Mouse (Mus musculus) heart, embryonic 11.5 days (tissue): ENCODE measurements around the gene Klk4. TPM values are rescaled to one million over a fixed set of nuclear protein-coding genes. Genes with fewer than 3 reads are reported as not detected.

Experiments used
- ATAC-seq: fragments of 200-750 bp; cut with Nextera tagmentation; replicated peaks from 2 replicates; pipeline ENCODE4 v1.8.0; 2017; ENCODE audit warnings: moderate library complexity; ENCODE audit not compliant: insufficient number of reproducible peaks, low FRiP score, low TSS enrichment
- H3K27ac ChIP-seq: fragments of 300-500 bp; sonication (generic); 2 replicates; pipeline ENCODE4 v1.5.1; 2014; ENCODE audit warnings: mild to moderate bottlenecking, low read depth, low read length
- H3K27me3 ChIP-seq: fragments of 300-500 bp; sonication (generic); 2 replicates; pipeline ENCODE4 v1.6.1; 2014; ENCODE audit warnings: mild to moderate bottlenecking, low read length, mixed read lengths; ENCODE audit not compliant: control insufficient read depth, insufficient read depth
- H3K36me3 ChIP-seq: fragments of 300-500 bp; sonication (generic); 2 replicates; pipeline ENCODE4 v1.6.1; 2014; ENCODE audit warnings: mild to moderate bottlenecking, low read length, moderate library complexity, mixed read lengths; ENCODE audit not compliant: control insufficient read depth, insufficient read depth
- H3K4me1 ChIP-seq: fragments of 300-500 bp; sonication (generic); 2 replicates; pipeline ENCODE4 v1.6.1; 2014; ENCODE audit warnings: low read length; ENCODE audit not compliant: control insufficient read depth, insufficient read depth
- H3K4me2 ChIP-seq: fragments of 300-500 bp; sonication (generic); 2 replicates; pipeline ENCODE4 v1.6.1; 2014; ENCODE audit warnings: mild to moderate bottlenecking, moderate library complexity
- H3K4me3 ChIP-seq: fragments of 300-500 bp; sonication (generic); 2 replicates; pipeline ENCODE4 v1.5.1; 2014; ENCODE audit warnings: low read depth, low read length
- H3K9ac ChIP-seq: fragments of 300-500 bp; sonication (generic); 2 replicates; pipeline ENCODE4 v1.6.1; 2014; ENCODE audit warnings: mild to moderate bottlenecking, low read depth, low read length, moderate library complexity
- H3K9me3 ChIP-seq: fragments of 300-500 bp; sonication (generic); replicated peaks from 2 replicates; pipeline ENCODE4 v1.6.1; 2016; ENCODE audit warnings: low read length; ENCODE audit not compliant: control insufficient read depth
- whole genome bisulfite sequencing: fragments of 180-500 bp; shearing (Covaris S2); extraction: QIAGEN DNeasy Blood & Tissue Kit; methylation state at CpG from one replicate; pipeline ENCODE4 v1.1.7; 2014; ENCODE audit not compliant: insufficient replicate concordance; 5-methylcytosine and 5-hydroxymethylcytosine counted together
- polyA plus RNA-seq: library from polyadenylated mRNA; unstranded; fragments of >200 nt; fragmentation: Nextera tagmentation; extraction: Ambion mirVana; gene quantifications from 2 replicates; pipeline ENCODE4 v1.2.1, GENCODE M21; 2014

Gene Klk4
- polyA plus RNA-seq, 1 experiment from 2014 or later: not detected

- ATAC-seq: 0 out of 2 replicates have a peak, but pooled peaks have one; percentile 49
- 6% methylated on average over 10 of the region's 10 CpGs for WGBS
- H3K27ac ChIP-seq: no peak overlapping the region
- H3K4me1 ChIP-seq: no peaks in the 10 kb centered on the region
- H3K27me3 ChIP-seq: 0 out of 2 replicates have a peak, but pooled peaks cover 7% of the 10 kb centered on the region
- no peak overlapping the region for H3K4me2 ChIP-seq
- H3K36me3 ChIP-seq: no peaks in the 10 kb centered on the region
- no peak overlapping the region for H3K9ac ChIP-seq
- no peaks in the 10 kb centered on the region for H3K9me3 ChIP-seq
- H3K4me3 ChIP-seq: no peak overlapping the region
Observed at GRCm38 (mm10) chr7:43873237-43873636, 7.7 kb upstream of the Klk4 start.

GRCm38 (mm10) chr7:43873674-43874073 lies 7.3 kb upstream of the Klk4 start:
- no peaks in the 10 kb centered on the region for H3K36me3 ChIP-seq
- no peak for ATAC-seq
- no peaks in the 10 kb centered on the region for H3K9me3 ChIP-seq
- 0 out of 2 replicates have a peak, but pooled peaks cover 7% of the 10 kb centered on the region for H3K27me3 ChIP-seq
- no peak overlapping the region for H3K9ac ChIP-seq
- H3K4me3 ChIP-seq: no peak overlapping the region
- no peak overlapping the region for H3K4me2 ChIP-seq
- no peak overlapping the region for H3K27ac ChIP-seq
- H3K4me1 ChIP-seq: no peaks in the 10 kb centered on the region
- WGBS: 67% methylated on average over 3 of the region's 3 CpGs

- WGBS: 80% methylated on average over 6 of the region's 6 CpGs
- Histone ChIP-seq H3K4me2 (no peak overlapping the region), H3K4me3 (no peak overlapping the region), H3K36me3 (no peaks in the 10 kb centered on the region), H3K9ac (no peak overlapping the region), H3K27me3 (peaks cover 7% of the 10 kb centered on the region; the same call in 1 of the 2 replicates), H3K27ac (no peak overlapping the region), H3K9me3 (no peaks in the 10 kb centered on the region), H3K4me1 (no peaks in the 10 kb centered on the region)
- no peak for ATAC-seq
Observed at GRCm38 (mm10) chr7:43874868-43875375, 6.0 kb upstream of the Klk4 start.

GRCm38 (mm10) chr7:43876444-43876843 lies 4.5 kb upstream of the Klk4 start:
- ATAC-seq: no peak
- WGBS: 68% methylated on average over 4 of the region's 4 CpGs

GRCm38 (mm10) chr7:43878281-43878680 lies 2.7 kb upstream of the Klk4 start:
- no peak for ATAC-seq
- WGBS: 40% methylated on average over 1 of the region's 1 CpGs
- Histone ChIP-seq H3K9me3 (no peaks in the 10 kb centered on the region), H3K27me3 (peaks cover 13% of the 10 kb centered on the region), H3K4me3 (no peak overlapping the region), H3K27ac (no peak overlapping the region), H3K36me3 (no peaks in the 10 kb centered on the region), H3K4me1 (no peaks in the 10 kb centered on the region), H3K4me2 (no peak overlapping the region), H3K9ac (no peak overlapping the region)

More at GRCm38 (mm10) chr7:43876444-43876843, 4.5 kb upstream of the Klk4 start:
- Histone ChIP-seq H3K4me1 (no peaks in the 10 kb centered on the region), H3K4me2 (no peak overlapping the region), H3K4me3 (no peak overlapping the region), H3K9me3 (no peaks in the 10 kb centered on the region), H3K9ac (no peak overlapping the region), H3K27ac (no peak overlapping the region), H3K27me3 (peaks cover 7% of the 10 kb centered on the region; the same call in 1 of the 2 replicates), H3K36me3 (no peaks in the 10 kb centered on the region)

- Histone ChIP-seq H3K27ac (no peak overlapping the region), H3K36me3 (no peaks in the 10 kb centered on the region), H3K4me2 (no peak overlapping the region), H3K4me1 (no peaks in the 10 kb centered on the region), H3K27me3 (peaks cover 18% of the 10 kb centered on the region), H3K4me3 (no peak overlapping the region), H3K9me3 (no peaks in the 10 kb centered on the region), H3K9ac (no peak overlapping the region)
- no peak for ATAC-seq
- WGBS: 26% methylated on average over 4 of the region's 4 CpGs
Observed at GRCm38 (mm10) chr7:43882346-43882745, 1.4 kb downstream of the Klk4 start.

GRCm38 (mm10) chr7:43882811-43883210 lies 1.9 kb downstream of the Klk4 start:
- no peaks in the 10 kb centered on the region for H3K4me1 ChIP-seq
- no peak overlapping the region for H3K9ac ChIP-seq
- H3K4me2 ChIP-seq: no peak overlapping the region
- no peak for ATAC-seq
- H3K27me3 ChIP-seq: peaks cover 18% of the 10 kb centered on the region
- H3K27ac ChIP-seq: no peak overlapping the region
- no peaks in the 10 kb centered on the region for H3K9me3 ChIP-seq
- WGBS: 28% methylated on average over 4 of the region's 4 CpGs
- no peak overlapping the region for H3K4me3 ChIP-seq
- no peaks in the 10 kb centered on the region for H3K36me3 ChIP-seq

- Histone ChIP-seq H3K9me3 (no peaks in the 10 kb centered on the region), H3K36me3 (no peaks in the 10 kb centered on the region), H3K4me1 (no peaks in the 10 kb centered on the region), H3K27me3 (peaks cover 18% of the 10 kb centered on the region), H3K4me3 (0 out of 2 replicates have a peak overlapping the region, but pooled peaks have one; percentile 1), H3K27ac (no peak overlapping the region), H3K9ac (no peak overlapping the region), H3K4me2 (peak overlapping the region; percentile 43)
- ATAC-seq: no peak
- WGBS: 10% methylated on average over 14 of the region's 14 CpGs
Observed at GRCm38 (mm10) chr7:43883547-43883946, 2.6 kb downstream of the Klk4 start.

- no peak for ATAC-seq
- H3K36me3 ChIP-seq: no peaks in the 10 kb centered on the region
- 66% methylated on average over 5 of the region's 5 CpGs for WGBS
Observed at GRCm38 (mm10) chr7:43891365-43891764, 10.4 kb downstream of the Klk4 start.

More at GRCm38 (mm10) chr7:43891365-43891764, 10.4 kb downstream of the Klk4 start:
- no peak overlapping the region for H3K4me2 ChIP-seq
- H3K9ac ChIP-seq: no peak overlapping the region
- no peaks in the 10 kb centered on the region for H3K4me1 ChIP-seq
- no peak overlapping the region for H3K4me3 ChIP-seq
- H3K27ac ChIP-seq: no peak overlapping the region
- H3K9me3 ChIP-seq: no peaks in the 10 kb centered on the region
- no peaks in the 10 kb centered on the region for H3K27me3 ChIP-seq
